Mouse (Mus musculus): ENCODE measurements around the gene Prpf6. TPM values are rescaled to one million over a fixed set of nuclear protein-coding genes. Genes with fewer than 3 reads are reported as not detected.

Prpf6 gene
- total RNA-seq (2015; ENCODE audit: low replicate concordance) (9.2 and 16.9 TPM in 2 replicates), total RNA-seq (2017; ENCODE audit: low replicate concordance) (21.0 and 30.1 TPM in 2 replicates)

DNA sequence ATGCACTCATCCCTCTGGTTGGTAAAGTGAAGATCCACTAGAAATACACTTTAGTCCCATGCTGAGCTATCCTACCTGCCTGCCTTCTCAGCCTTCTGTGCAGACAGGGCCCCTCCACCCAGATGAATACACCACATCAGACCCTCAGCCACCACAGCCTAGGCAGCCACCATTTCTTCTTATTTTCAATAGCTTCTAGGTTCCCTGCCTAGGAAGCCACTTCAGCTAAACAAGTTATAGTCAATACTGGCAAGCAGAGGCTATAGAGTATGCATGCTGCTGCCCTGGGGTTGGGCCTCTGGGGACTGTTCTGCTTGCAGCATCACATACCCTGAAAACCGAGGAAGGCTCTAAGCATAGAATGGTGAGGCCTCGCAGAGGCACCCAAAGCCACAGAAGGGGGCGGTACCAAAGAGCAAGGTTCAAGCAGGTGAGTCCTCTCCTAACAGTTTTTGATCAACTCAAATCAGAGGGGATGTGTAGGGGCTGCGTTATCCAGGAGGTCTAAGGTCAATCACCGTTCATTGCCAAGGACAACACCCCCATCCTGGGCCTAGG lies at the start of gene Prpf6:
Gene Prpf6, plus strand, starts transcription at position 341 of the 558 bp plus-strand sequence.
- ATAC-seq (replicated peaks; ENCODE audit: low FRiP score, poor library complexity, severe bottlenecking), result no peak

DNA sequence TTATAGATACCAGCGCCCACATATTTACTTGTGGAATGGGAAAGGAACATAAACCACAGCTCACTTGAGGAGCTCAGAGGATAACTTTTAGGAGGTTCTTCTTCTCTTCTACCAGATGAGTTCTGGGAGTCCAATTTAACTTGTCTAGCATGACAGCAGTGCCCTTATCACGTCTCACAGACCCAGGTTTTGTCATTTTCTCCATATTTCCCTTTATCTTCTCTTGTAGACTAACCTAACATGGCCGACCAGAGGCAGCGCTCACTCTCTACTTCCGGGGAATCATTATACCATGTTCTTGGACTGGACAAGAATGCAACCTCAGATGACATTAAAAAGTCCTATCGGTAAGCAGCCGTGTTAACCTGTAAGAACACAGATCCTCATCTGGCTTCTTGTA lies 45.5 kb upstream of the Prpf6 start:
- ATAC-seq (replicated peaks; ENCODE audit: low FRiP score, poor library complexity, severe bottlenecking), result peak; percentile 54

GRCm38 (mm10) chr2:181548227-181548626 lies 43.4 kb upstream of the Prpf6 start:
- no peak for ATAC-seq (replicated peaks; ENCODE audit: low FRiP score, poor library complexity, severe bottlenecking)

DNA sequence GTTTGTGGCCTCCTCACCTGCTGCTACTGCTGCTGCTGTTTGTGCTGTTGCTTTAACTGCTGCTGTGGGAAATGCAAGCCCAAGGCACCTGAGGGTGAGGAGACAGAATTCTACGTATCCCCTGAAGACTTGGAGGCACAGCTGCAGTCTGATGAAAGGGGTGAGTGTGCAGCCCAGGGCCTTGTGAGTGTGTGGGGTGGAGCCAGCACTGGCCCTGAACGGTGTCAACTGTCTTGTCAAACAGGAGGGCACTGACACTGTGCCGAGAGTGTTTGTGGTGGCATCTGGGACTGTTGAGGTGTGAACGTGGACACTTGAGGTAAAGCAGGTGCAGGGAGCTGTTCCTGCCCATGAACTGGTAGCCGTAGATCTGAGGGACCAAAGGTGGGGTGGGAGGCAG lies 43.0 kb upstream of the Prpf6 start:
- ATAC-seq (replicated peaks; ENCODE audit: low FRiP score, poor library complexity, severe bottlenecking), result no peak

GRCm38 (mm10) chr2:181550233-181550632 lies 41.4 kb upstream of the Prpf6 start:
- no peak for ATAC-seq (replicated peaks; ENCODE audit: low FRiP score, poor library complexity, severe bottlenecking)

DNA sequence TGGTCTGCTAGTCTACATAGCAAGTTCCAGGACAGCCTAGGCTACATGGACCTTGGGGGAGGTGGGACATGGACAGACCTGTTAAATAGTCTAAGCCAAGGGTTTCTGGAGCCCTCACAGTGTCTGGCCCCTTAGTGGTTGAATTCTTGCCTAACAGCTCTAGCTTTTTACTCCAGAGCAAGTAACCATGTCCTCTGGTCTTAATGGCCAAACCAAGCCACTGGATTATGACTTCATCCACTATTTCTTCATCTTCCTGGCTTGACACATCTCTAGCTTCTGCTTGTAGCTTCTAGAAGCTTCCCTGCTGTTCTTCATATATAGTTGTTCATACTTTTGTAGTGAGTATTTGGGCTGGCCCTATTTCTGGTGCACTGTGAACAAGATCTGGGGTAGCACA lies 37.9 kb upstream of the Prpf6 start:
- ATAC-seq (replicated peaks; ENCODE audit: low FRiP score, poor library complexity, severe bottlenecking), result no peak

GRCm38 (mm10) chr2:181567338-181567737 lies 24.3 kb upstream of the Prpf6 start:
- ATAC-seq (replicated peaks; ENCODE audit: low FRiP score, poor library complexity, severe bottlenecking), result no peak

GRCm38 (mm10) chr2:181568272-181569008 lies 23.2 kb upstream of the Prpf6 start:
- peak; percentile 81 for ATAC-seq (replicated peaks; ENCODE audit: low FRiP score, poor library complexity, severe bottlenecking)

GRCm38 (mm10) chr2:181569856-181570255 lies 21.8 kb upstream of the Prpf6 start:
- ATAC-seq (replicated peaks; ENCODE audit: low FRiP score, poor library complexity, severe bottlenecking), result no peak

GRCm38 (mm10) chr2:181570375-181570774 lies 21.3 kb upstream of the Prpf6 start:
- ATAC-seq (replicated peaks; ENCODE audit: low FRiP score, poor library complexity, severe bottlenecking), result no peak

- no peak for ATAC-seq (replicated peaks; ENCODE audit: low FRiP score, poor library complexity, severe bottlenecking)
Measured at GRCm38 (mm10) chr2:181570921-181571595, 20.6 kb upstream of the Prpf6 start.

DNA sequence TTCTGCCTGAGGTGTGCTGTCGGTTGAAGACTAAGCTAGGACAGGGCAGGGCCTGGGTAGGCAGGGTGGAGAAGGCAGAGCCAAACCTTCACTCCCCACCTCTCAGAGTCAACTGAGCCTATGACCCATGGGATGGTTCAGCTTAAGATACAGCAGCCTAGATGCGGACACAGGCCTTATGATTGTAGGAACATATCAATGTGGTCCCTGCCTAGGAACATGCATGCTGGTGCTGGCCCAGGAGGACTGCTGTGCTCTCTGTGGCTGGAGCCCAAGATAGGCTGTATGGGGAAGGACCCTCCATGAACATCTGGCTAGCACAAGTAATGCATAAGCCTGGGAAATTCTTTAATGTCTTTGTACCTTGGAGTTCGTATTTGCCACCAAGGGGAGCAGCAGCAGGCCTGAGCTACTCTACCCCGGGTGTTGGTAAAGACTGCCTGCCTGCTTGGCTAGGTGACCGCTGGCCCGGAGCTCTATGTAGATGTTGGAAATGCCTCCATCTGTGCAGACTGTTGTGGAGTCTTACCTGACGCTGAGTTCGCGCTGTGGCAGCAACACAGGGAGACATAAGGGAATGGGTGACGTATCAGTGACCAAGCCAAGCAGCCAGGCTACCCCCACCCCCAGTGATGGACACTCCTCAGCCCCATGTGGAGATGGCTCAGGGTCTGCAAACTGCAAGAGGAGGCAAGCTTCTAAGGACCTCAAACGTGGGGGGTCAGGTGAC lies 19.6 kb upstream of the Prpf6 start:
- ATAC-seq (replicated peaks; ENCODE audit: low FRiP score, poor library complexity, severe bottlenecking), result no peak

GRCm38 (mm10) chr2:181572921-181573920 lies 18.4 kb upstream of the Prpf6 start:
- no peak for ATAC-seq (replicated peaks; ENCODE audit: low FRiP score, poor library complexity, severe bottlenecking)

GRCm38 (mm10) chr2:181573961-181574360 lies 17.7 kb upstream of the Prpf6 start:
- ATAC-seq (replicated peaks; ENCODE audit: low FRiP score, poor library complexity, severe bottlenecking), result no peak

- no peak for ATAC-seq (replicated peaks; ENCODE audit: low FRiP score, poor library complexity, severe bottlenecking)
Measured at GRCm38 (mm10) chr2:181574921-181575545, 16.6 kb upstream of the Prpf6 start.

DNA sequence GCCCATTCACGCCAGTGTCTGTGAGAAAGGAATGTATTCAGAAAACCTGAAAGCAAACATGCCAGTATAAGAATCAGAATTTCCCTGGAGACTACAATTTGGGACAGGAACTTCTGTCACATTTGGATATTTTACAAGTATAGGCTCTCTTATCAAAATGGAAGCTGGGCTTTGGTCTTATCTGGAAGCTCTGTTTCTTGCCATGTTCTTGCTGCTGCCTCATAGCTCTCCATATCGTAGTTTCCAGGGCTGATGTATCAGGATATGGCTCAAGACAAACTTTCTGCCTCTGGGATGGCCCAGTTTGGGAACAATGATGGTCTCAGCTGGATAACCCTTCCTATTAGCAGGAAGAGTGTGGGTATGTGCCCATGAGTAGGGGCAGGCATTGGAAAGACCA lies 15.1 kb upstream of the Prpf6 start:
- ATAC-seq (replicated peaks; ENCODE audit: low FRiP score, poor library complexity, severe bottlenecking), result no peak

GRCm38 (mm10) chr2:181577126-181577525 lies 14.5 kb upstream of the Prpf6 start:
- no peak for ATAC-seq (replicated peaks; ENCODE audit: low FRiP score, poor library complexity, severe bottlenecking)

GRCm38 (mm10) chr2:181577981-181578581 lies 13.6 kb upstream of the Prpf6 start:
- ATAC-seq (replicated peaks; ENCODE audit: low FRiP score, poor library complexity, severe bottlenecking), result no peak
